Mouse (Mus musculus): ENCODE results near the gene Gm28308.

Gm28308 gene

GRCm38 (mm10) chr6:52180726-52181125, 32.4 kb downstream of the Gm28308 start:
- no peak for DNase-seq

DNA sequence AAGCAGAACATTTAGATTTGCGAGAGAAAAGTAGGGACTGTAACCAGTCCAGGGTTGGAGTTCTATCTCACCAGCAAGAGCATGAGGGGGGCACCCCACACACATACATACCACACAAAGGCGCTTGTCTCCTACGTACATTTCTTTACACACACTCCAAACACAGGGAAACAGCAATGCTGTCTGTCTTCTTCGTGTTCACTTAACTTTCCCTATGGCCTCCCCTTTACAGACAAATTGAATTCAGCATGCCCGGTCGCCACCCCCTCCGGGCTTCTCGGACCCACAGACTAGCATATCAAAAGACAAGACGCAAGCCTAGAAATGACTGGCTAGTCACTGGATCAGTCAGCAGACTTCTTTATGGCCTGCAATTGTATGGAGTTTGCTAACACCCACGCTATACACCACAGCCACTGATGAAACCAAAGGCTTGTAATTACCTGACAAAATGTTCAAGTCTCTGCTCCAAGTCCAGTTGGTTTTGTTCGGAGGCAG, 32.9 kb downstream of the Gm28308 start:
- DNase-seq, result no peak

GRCm38 (mm10) chr6:52179690-52180089, 33.4 kb downstream of the Gm28308 start:
- no peak for DNase-seq

DNA sequence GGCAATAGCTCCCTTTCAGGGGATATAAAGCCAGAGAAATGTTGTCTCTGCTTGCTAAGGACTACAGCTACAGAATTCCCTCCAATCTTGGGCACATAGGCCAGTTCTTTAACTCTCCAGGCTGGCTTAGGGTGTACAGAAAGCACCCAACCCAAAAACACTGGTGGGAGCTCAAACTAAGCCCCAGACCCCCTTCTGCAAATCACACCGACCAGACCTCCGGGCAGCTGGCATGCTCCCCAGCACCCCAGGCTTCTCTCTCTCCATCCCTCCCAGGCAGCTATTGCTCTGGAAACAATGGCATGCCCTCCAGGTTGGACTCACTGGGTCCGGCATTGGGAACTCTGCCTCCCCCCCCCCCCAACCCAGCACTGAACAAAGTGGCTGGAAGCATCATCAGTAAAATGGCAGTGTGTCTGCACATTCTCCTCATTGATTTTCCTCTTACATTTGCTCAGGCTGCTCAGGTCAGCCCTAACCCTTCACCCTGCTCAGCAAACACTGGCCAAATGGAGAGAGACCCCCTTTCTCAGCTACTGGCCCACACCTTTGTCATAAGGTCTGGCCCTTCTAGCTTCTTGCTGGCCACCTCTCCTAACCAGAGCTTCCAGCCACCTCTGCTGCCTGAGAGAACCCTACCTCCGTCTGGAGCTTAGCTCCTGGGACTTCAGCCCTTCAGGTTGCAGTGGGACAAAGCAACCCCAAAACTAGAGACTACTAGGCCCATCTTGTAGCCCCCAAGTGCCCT, 34.0 kb downstream of the Gm28308 start:
- no peak for DNase-seq

GRCm38 (mm10) chr6:52177806-52178205, 35.3 kb downstream of the Gm28308 start:
- DNase-seq, result no peak

DNA sequence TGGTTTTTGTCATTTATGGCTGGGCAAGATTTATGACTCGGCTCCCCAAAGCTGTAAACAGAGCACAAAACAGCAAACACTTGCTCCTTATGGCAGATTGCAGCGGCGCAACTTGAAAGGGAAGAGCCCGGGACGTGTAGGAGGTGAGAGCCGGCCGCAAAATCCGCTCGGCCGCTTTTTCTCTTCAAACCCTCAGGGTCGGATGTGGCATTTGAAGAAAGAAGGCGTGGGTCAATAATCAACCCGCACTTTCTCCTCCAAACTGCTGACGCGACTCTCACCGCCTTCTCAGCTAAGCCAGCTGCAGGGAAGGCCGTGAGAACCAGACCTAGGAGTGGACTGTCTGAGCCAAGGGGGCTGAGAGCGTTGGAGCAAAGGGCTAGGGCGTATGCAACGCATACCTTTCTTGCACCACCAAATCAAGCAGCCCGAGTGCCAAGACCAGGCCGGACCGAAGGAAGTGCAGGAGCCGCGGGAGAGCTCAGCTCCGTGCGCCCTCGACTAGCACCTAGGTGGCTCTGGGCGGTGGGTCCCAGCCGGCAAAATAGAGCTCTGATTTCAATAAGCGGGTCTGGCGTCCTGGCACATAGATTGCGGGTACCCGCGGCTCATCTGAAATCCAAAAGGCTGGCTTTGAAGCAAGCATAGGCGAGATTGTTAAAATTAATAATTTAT, 35.9 kb downstream of the Gm28308 start, which contains the start of gene 5730596B20Rik:
TSS of gene 5730596B20Rik (plus strand) at position 438 of the 675 bp plus-strand sequence.
- no peak for DNase-seq

DNA sequence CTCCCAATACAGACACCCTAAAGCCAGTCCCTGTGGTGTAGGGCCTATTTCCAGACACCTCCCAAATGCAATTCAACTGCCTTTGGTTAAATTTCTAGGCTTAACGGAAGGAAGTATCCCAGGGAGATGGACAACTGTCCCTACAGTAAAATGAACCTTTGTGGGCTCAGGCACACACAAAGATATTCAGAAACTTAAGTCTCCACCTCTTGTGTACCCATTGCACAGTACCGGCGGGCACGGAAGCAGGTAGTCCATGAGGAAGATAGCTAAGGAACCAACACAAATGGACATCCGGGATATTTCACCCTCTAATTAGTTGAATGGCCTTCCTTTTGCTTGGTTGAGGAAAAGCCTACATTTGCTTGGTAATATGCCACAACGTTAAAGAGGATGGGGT, 36.7 kb downstream of the Gm28308 start:
- DNase-seq, result no peak

GRCm38 (mm10) chr6:52175864-52176263, 37.3 kb downstream of the Gm28308 start:
- no peak for DNase-seq

- peak in 1 of 2 experiments; percentile 10 for DNase-seq
Observed at GRCm38 (mm10) chr6:52174968-52175751, 38.0 kb downstream of the Gm28308 start.

DNA sequence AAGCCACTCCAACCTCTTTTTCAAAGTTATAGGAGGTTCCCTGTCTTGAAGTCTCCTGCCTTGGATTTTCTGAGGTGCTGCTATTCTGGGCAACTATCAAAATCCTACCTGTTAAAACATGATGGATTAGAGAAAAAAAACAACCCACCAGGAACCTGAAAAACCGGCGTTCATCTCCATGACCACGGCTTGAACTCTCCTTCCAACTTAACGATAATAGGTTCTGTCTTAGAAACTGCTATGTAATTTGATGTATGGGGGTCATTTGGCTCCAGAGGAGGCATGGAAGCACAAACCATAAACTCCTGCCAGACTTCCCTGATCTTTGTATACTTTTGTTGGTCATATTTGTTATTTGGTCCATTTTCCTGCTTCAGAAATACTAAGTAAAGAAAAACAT, 39.5 kb downstream of the Gm28308 start:
- no peak for DNase-seq

GRCm38 (mm10) chr6:52172501-52172900, 40.6 kb downstream of the Gm28308 start:
- DNase-seq, result peak in 1 of 2 experiments; percentile 7

DNA sequence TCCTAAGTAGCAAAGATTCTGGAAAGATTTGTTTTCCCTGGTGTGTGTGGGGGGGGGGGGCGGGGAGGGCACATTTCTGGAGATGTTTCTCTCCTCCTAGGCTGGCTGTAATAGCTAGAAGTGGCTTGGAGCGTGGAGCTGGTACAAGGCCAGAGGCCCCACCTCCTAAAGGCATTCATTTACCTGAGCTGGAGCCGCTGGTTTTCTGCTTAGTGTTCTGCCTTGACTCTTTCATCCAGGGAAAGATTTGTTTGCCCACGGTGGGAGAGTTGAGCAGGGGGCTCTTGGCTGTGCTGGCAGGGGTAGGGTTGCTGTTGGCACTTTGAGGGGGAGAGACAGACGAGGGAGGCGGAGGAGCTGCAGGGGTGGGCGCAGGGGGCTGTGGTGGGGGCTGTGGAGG, 41.2 kb downstream of the Gm28308 start:
- DNase-seq, result no peak

DNA sequence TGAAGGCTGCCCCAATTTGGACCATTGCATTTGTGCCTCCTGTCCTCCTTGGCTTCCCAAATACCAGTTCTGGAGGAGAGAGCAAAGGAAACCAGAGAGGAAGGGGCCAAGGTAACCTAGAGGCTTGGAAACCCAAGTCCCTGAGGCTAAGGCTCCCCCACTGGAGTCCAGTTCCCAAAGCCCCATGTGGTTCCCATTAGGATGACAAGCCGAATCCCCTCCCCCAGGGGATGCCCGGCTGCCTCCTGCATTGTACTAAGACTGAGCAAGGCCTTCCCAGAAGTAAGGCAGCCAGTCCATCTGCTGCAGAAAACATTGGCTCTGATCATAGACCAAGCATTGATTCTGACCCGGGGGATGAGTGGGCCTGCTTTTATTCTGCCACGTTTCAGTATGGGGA, 41.8 kb downstream of the Gm28308 start:
- no peak for DNase-seq

- DNase-seq, result no peak
Observed at GRCm38 (mm10) chr6:52170898-52171223, 42.3 kb downstream of the Gm28308 start.

DNA sequence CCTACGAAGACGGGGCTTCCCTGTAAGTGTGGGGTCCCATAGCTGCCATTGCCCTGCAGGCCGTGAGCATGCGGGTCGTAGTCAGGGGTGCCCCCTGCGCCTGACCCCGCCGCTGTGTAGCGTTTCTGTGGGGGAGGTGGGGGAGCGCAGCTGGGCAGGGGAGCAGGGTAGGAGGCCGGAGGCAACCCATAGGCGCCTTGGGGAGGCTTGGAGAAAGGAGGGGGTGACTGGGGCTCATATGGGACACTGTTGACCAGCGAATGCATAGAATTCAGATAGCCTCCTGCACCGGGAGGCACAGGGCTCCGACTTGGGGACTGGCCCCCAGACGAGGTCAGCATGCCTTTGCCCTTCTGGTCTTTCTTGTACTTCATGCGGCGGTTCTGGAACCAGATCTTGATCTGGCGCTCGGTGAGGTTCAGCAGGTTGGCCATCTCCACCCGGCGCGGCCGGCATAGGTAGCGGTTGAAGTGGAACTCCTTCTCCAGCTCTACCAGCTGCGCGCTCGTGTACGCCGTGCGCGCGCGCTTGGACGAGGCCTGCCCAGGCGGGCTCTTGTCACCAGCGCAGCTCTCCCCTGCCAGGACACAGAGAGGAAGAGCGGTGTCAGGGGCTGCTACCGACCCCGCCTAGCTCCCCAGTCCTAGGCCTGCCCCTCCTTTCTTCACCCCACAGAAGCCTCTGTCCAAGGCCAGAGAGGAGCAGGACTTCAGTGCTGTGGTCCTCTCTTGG, 42.8 kb downstream of the Gm28308 start:
- no peak for DNase-seq

DNA sequence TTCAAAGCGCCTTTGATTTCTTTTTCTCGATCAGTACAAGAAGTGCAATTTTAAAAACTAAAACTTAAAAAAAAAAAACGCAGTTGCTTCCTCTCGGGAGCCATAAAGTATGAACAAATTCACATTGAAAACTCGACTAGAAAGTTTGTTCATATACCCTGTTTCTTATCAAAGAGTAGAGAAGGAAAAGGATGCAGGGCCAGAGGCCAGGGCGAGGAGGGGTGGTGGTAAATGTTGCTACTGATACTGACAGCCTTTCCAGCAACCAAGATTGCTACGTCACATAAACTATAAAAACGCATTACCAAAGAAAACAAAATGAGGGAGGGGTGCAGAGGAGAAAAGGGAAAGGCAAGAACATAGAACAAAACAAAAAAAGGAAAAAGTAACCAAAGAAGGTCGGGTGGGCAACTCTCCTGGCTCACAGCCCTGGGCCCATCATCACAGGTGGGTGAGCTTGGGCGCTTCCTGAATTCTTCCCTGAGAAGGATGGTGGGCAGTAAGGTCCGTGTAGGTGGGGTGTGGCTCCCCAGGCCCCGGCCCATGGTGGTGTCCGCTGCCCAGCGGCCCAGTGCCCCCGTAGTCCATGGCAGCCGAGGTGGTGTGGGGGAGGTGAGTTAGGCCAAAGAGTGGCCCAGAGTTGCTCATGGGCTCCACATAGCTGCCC, 43.5 kb downstream of the Gm28308 start:
- DNase-seq, result no peak

DNA sequence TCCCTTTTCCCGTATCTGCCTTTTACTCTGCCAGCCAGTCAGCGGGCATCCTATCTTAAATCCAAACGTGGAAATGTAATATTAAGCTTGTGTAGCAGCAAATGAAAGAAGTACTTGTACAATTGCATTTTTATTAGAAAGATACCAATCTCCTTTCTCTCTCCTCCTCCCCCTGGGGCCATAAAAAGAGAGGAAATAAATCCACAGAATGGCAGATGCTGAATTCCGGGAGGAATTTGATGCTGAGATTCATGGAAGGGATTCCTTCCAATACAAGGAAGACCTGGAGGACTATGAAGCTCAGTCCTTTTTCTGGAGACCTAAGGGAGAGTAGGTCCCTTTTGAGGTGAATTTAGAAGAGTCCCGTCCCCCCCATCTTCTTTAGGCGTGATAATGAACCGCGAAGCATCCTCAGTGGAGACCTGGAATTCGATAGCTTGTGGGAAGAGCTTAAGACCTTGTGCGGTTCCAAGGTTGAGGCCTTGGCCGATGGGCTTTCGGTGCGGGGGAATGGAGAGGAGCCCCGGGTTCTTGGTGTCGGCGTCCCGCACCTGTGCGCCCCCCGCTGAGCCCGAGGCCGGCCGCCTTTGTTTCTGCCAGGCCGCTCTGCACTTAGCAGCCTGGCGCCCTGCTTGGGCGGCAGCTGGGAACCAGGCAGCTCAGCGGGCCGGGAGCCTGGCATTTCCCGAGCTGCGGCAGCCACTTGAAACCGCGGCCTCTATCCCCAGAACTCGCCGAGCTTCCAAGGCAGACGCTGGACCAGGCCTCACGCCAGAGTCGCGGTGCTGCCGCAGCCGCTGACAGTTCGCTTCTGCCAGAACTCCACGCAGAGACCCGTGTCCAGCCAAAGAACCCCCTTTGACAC, 44.7 kb downstream of the Gm28308 start:
- no peak for DNase-seq

DNA sequence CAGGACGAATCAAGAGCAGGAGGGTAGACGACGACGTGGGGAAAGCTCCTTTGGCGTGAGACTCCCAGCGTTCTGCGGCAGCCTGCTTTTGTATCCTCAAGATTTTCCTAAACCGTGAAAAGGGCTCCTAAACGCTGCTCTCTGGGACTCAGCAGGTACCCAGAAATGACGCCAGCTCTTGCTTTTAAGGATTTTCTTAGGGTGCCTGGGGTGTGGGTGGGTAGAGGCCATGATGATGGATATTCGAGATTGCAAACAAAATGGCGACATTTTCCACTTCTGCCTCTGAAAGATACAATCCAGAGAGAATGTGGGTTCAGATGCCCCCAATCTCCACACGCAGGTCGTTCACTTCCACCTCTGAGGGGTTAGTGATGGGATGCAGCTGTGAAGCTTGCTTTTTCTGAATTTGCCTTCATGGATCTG, 45.4 kb downstream of the Gm28308 start:
- no peak for DNase-seq

DNA sequence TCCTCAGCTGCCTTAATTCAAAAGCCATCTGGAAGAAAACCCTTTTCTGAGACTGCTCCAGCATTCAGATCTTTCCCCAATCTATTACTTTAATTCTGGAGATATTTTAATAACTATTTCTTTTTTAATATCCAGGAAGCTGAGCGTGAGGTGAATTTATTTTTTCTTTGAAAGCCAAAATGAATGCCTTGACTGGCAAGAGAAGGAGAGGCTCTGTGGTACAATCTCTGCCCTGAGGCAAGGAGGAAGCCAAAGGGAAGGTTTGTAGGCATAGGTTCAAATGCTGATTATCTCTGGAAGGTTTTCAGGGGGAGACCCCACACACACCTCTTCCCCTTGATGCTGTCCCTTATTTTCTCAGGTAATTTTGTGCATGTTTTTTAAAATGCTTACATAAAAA, 46.0 kb downstream of the Gm28308 start:
- DNase-seq, result no peak

GRCm38 (mm10) chr6:52166431-52167077, 46.6 kb downstream of the Gm28308 start:
- DNase-seq, result no peak
